Mouse (Mus musculus): ENCODE measurements at regions not wholly inside any gene's neighbourhood (a gene's known extent, or its start where the extent isn't known, plus 50 kb on each side); places are given as distances from the start of the nearest gene placed in this dataset.
"Not testable (repeated sequence)": the region's sequence is repeated elsewhere in the genome, so short reads cannot be mapped to it uniquely, and the experiment has no call there.

GRCm38 (mm10) chr4:29431493-29431892 lies 618.6 kb downstream of the Epha7 start:
- WGBS: 85% methylated on average over 4 of the region's 4 CpGs
- H3K36me3 ChIP-seq; DNase-seq (ENCODE audit: low spot score); H3K27ac ChIP-seq; H3K9me3 ChIP-seq (replicated peaks); H3K27me3 ChIP-seq (ENCODE audit: low read depth, poor library complexity, severe bottlenecking); H3K4me1 ChIP-seq; H3K4me3 ChIP-seq: not testable (repeated sequence)

- WGBS: 85% methylated on average over 5 of the region's 5 CpGs
- Histone ChIP-seq H3K27ac (no peak overlapping the region), H3K27me3 (ENCODE audit: low read depth, poor library complexity, severe bottlenecking) (no peaks in the 10 kb centered on the region), H3K4me3 (no peak overlapping the region), H3K4me1 (no peaks in the 10 kb centered on the region), H3K9me3 (replicated peaks) (no peaks in the 10 kb centered on the region), H3K36me3 (no peaks in the 10 kb centered on the region)
- no peak for DNase-seq (ENCODE audit: low spot score)
Observed at GRCm38 (mm10) chr4:29463329-29463728, 650.4 kb downstream of the Epha7 start.

GRCm38 (mm10) chr4:29466315-29466714 lies 653.4 kb downstream of the Epha7 start:
- H3K4me3 ChIP-seq: no peak overlapping the region
- WGBS: 80% methylated on average over 2 of the region's 2 CpGs
- no peaks in the 10 kb centered on the region for H3K27me3 ChIP-seq (ENCODE audit: low read depth, poor library complexity, severe bottlenecking)
- no peaks in the 10 kb centered on the region for H3K36me3 ChIP-seq
- no peaks in the 10 kb centered on the region for H3K4me1 ChIP-seq
- no peaks in the 10 kb centered on the region for H3K9me3 ChIP-seq (replicated peaks)
- DNase-seq (ENCODE audit: low spot score): no peak
- H3K27ac ChIP-seq: no peak overlapping the region

- no peak for DNase-seq (ENCODE audit: low spot score)
- Histone ChIP-seq H3K9me3 (replicated peaks) (no peaks in the 10 kb centered on the region), H3K4me1 (peaks cover 7% of the 10 kb centered on the region; the same call in 1 of the 2 replicates), H3K36me3 (no peaks in the 10 kb centered on the region), H3K4me3 (no peak overlapping the region), H3K27me3 (ENCODE audit: low read depth, poor library complexity, severe bottlenecking) (no peaks in the 10 kb centered on the region), H3K27ac (peak overlapping the region; percentile 42; the same call in 1 of the 2 replicates)
- 72% methylated on average over 2 of the region's 2 CpGs for WGBS
Observed at GRCm38 (mm10) chr4:29480384-29481092, 667.6 kb downstream of the Epha7 start.

GRCm38 (mm10) chr4:29481093-29481715 lies 668.3 kb downstream of the Epha7 start:
- no peaks in the 10 kb centered on the region for H3K36me3 ChIP-seq
- no peak overlapping the region for H3K4me3 ChIP-seq
- H3K27ac ChIP-seq: peak overlapping the region; percentile 59; the same call in 1 of the 2 replicates
- H3K4me1 ChIP-seq: peaks cover 7% of the 10 kb centered on the region; the same call in 1 of the 2 replicates
- H3K27me3 ChIP-seq (ENCODE audit: low read depth, poor library complexity, severe bottlenecking): no peaks in the 10 kb centered on the region
- H3K9me3 ChIP-seq (replicated peaks): no peaks in the 10 kb centered on the region
- 32% methylated on average over 1 of the region's 1 CpGs for WGBS
- DNase-seq (ENCODE audit: low spot score): no peak

- H3K4me3 ChIP-seq: no peak overlapping the region
- no peaks in the 10 kb centered on the region for H3K36me3 ChIP-seq
- no peak overlapping the region for H3K27ac ChIP-seq
- DNase-seq (ENCODE audit: low spot score): no peak
- peaks cover 7% of the 10 kb centered on the region; the same call in 1 of the 2 replicates for H3K4me1 ChIP-seq
- 89% methylated on average over 2 of the region's 2 CpGs for WGBS
- H3K9me3 ChIP-seq (replicated peaks): no peaks in the 10 kb centered on the region
- no peaks in the 10 kb centered on the region for H3K27me3 ChIP-seq (ENCODE audit: low read depth, poor library complexity, severe bottlenecking)
Observed at GRCm38 (mm10) chr4:29482407-29482806, 669.5 kb downstream of the Epha7 start.

- Histone ChIP-seq H3K9me3 (replicated peaks) (no peaks in the 10 kb centered on the region), H3K27ac (no peak overlapping the region), H3K27me3 (ENCODE audit: low read depth, poor library complexity, severe bottlenecking) (no peaks in the 10 kb centered on the region), H3K36me3 (no peaks in the 10 kb centered on the region), H3K4me1 (no peaks in the 10 kb centered on the region), H3K4me3 (no peak overlapping the region)
- no peak for DNase-seq (ENCODE audit: low spot score)
- WGBS: 78% methylated on average over 1 of the region's 1 CpGs
Observed at GRCm38 (mm10) chr4:29500844-29501243, 687.9 kb downstream of the Epha7 start.

GRCm38 (mm10) chr4:29525051-29525450 lies 712.1 kb downstream of the Epha7 start:
- H3K4me3 ChIP-seq: no peak overlapping the region
- DNase-seq (ENCODE audit: low spot score): peak; percentile 31

GRCm38 (mm10) chr4:29525769-29526658 lies 713.1 kb downstream of the Epha7 start:
- Histone ChIP-seq H3K27ac (no peak overlapping the region), H3K9me3 (replicated peaks) (no peaks in the 10 kb centered on the region), H3K27me3 (ENCODE audit: low read depth, poor library complexity, severe bottlenecking) (no peaks in the 10 kb centered on the region), H3K36me3 (no peaks in the 10 kb centered on the region), H3K4me1 (no peaks in the 10 kb centered on the region), H3K4me3 (no peak overlapping the region)
- DNase-seq (ENCODE audit: low spot score): no peak
- 88% methylated on average over 5 of the region's 5 CpGs for WGBS

More at GRCm38 (mm10) chr4:29525051-29525450, 712.1 kb downstream of the Epha7 start:
- Histone ChIP-seq H3K4me1 (no peaks in the 10 kb centered on the region), H3K9me3 (replicated peaks) (no peaks in the 10 kb centered on the region), H3K27ac (no peak overlapping the region), H3K27me3 (ENCODE audit: low read depth, poor library complexity, severe bottlenecking) (no peaks in the 10 kb centered on the region), H3K36me3 (no peaks in the 10 kb centered on the region)
- WGBS: 58% methylated on average over 4 of the region's 4 CpGs

All from limb, embryonic 10.5 days (tissue).